Mouse (Mus musculus) forebrain, embryonic 13.5 days (tissue): ENCODE measurements around the gene Ppfia2. TPM values are rescaled to one million over a fixed set of nuclear protein-coding genes. Genes with fewer than 3 reads are reported as not detected.

Experiments used
- ATAC-seq: fragments of 200-750 bp; cut with Nextera tagmentation; 2 replicates; pipeline ENCODE4 v1.8.0; 2017
- H3K27ac ChIP-seq: fragments of 300-500 bp; sonication (generic); 2 replicates; pipeline ENCODE4 v1.5.1; 2015; ENCODE audit warnings: inconsistent platforms, mild to moderate bottlenecking, moderate library complexity
- H3K27me3 ChIP-seq: fragments of 300-500 bp; sonication (generic); 2 replicates; pipeline ENCODE4 v1.6.1; 2015; ENCODE audit warnings: mild to moderate bottlenecking, inconsistent platforms
- H3K36me3 ChIP-seq: fragments of 300-500 bp; sonication (generic); 2 replicates; pipeline ENCODE4 v1.6.1; 2015; ENCODE audit warnings: mild to moderate bottlenecking, inconsistent platforms; ENCODE audit not compliant: poor library complexity, severe bottlenecking
- H3K4me1 ChIP-seq: fragments of 300-500 bp; sonication (generic); 2 replicates; pipeline ENCODE4 v1.6.1; 2015; ENCODE audit warnings: inconsistent platforms
- H3K4me2 ChIP-seq: fragments of 300-500 bp; sonication (generic); 2 replicates; pipeline ENCODE4 v1.6.1; 2015; ENCODE audit warnings: inconsistent platforms, mild to moderate bottlenecking, moderate library complexity
- H3K4me3 ChIP-seq: fragments of 300-500 bp; sonication (generic); 2 replicates; pipeline ENCODE4 v1.5.1; 2015; ENCODE audit warnings: mild to moderate bottlenecking, inconsistent platforms
- H3K9ac ChIP-seq: fragments of 300-500 bp; sonication (generic); 2 replicates; pipeline ENCODE4 v1.6.1; 2015; ENCODE audit warnings: mild to moderate bottlenecking, inconsistent platforms
- H3K9me3 ChIP-seq: fragments of 300-500 bp; sonication (generic); replicated peaks from 2 replicates; pipeline ENCODE4 v1.6.1; 2016; ENCODE audit warnings: inconsistent platforms
- WGBS: fragments of 180-500 bp; shearing (Covaris S2); methylation state at CpG from one replicate; pipeline ENCODE4 v1.1.7; 2015; 5-methylcytosine and 5-hydroxymethylcytosine counted together
- polyA plus RNA-seq: library from polyadenylated mRNA; unstranded; fragments of >200 nt; fragmentation: Nextera tagmentation; extraction: Ambion mirVana; gene quantifications from 2 replicates; pipeline ENCODE4 v1.2.1, GENCODE M21; 2015

Ppfia2 gene
- polyA plus RNA-seq, 1 experiment from 2014 or later, result 16.2 TPM

- Histone ChIP-seq H3K27ac (no peak overlapping the region), H3K36me3 (no peaks in the 10 kb centered on the region), H3K9ac (no peak overlapping the region), H3K4me3 (no peak overlapping the region), H3K4me2 (no peak overlapping the region), H3K4me1 (no peaks in the 10 kb centered on the region), H3K9me3 (peaks cover 3% of the 10 kb centered on the region; the same call in 1 of the 2 replicates), H3K27me3 (no peaks in the 10 kb centered on the region)
- ATAC-seq, result no peak
- 65% methylated on average over 2 of the region's 2 CpGs for WGBS
These were observed 249.8 kb downstream of the Ppfia2 start for GRCm38 (mm10) chr10:106719936-106720335.

- WGBS, result 73% methylated on average over 2 of the region's 2 CpGs
- H3K9ac ChIP-seq, result no peak overlapping the region
- peak; percentile 61; the same call in 1 of the 2 replicates for ATAC-seq
- no peaks in the 10 kb centered on the region for H3K27me3 ChIP-seq
- H3K4me2 ChIP-seq, result no peak overlapping the region
- peak overlapping the region; percentile 31; the same call in 1 of the 2 replicates for H3K27ac ChIP-seq
- H3K9me3 ChIP-seq, result no peaks in the 10 kb centered on the region
- no peaks in the 10 kb centered on the region for H3K4me1 ChIP-seq
- H3K36me3 ChIP-seq, result no peaks in the 10 kb centered on the region
- no peak overlapping the region for H3K4me3 ChIP-seq
These were observed 262.1 kb downstream of the Ppfia2 start for GRCm38 (mm10) chr10:106732265-106732664.

- Histone ChIP-seq H3K4me3 (no peak overlapping the region), H3K4me2 (no peak overlapping the region), H3K27me3 (no peaks in the 10 kb centered on the region), H3K4me1 (no peaks in the 10 kb centered on the region), H3K9me3 (no peaks in the 10 kb centered on the region), H3K9ac (no peak overlapping the region), H3K36me3 (no peaks in the 10 kb centered on the region), H3K27ac (no peak overlapping the region)
- WGBS, result 69% methylated on average over 4 of the region's 4 CpGs
- ATAC-seq, result no peak
These were observed 266.3 kb downstream of the Ppfia2 start for GRCm38 (mm10) chr10:106736230-106737063.

GRCm38 (mm10) chr10:106738190-106738589, 268.1 kb downstream of the Ppfia2 start:
- WGBS, result 79% methylated on average over 3 of the region's 3 CpGs
- Histone ChIP-seq H3K4me2 (no peak overlapping the region), H3K27ac (no peak overlapping the region), H3K4me3 (no peak overlapping the region), H3K36me3 (no peaks in the 10 kb centered on the region), H3K9me3 (no peaks in the 10 kb centered on the region), H3K4me1 (no peaks in the 10 kb centered on the region), H3K9ac (no peak overlapping the region), H3K27me3 (no peaks in the 10 kb centered on the region)
- ATAC-seq, result no peak

- Histone ChIP-seq H3K9me3 (no peaks in the 10 kb centered on the region), H3K4me3 (no peak overlapping the region), H3K4me2 (no peak overlapping the region), H3K9ac (no peak overlapping the region), H3K4me1 (no peaks in the 10 kb centered on the region), H3K36me3 (no peaks in the 10 kb centered on the region), H3K27me3 (no peaks in the 10 kb centered on the region), H3K27ac (no peak overlapping the region)
- no peak for ATAC-seq
These were observed 274.8 kb downstream of the Ppfia2 start for GRCm38 (mm10) chr10:106744966-106745365.

- H3K27ac ChIP-seq, result no peak overlapping the region
- 79% methylated on average over 6 of the region's 6 CpGs for WGBS
- ATAC-seq, result no peak
- H3K9me3 ChIP-seq, result no peaks in the 10 kb centered on the region
- H3K4me1 ChIP-seq, result no peaks in the 10 kb centered on the region
- no peak overlapping the region for H3K4me3 ChIP-seq
- no peak overlapping the region for H3K9ac ChIP-seq
- no peaks in the 10 kb centered on the region for H3K36me3 ChIP-seq
- no peak overlapping the region for H3K4me2 ChIP-seq
- H3K27me3 ChIP-seq, result no peaks in the 10 kb centered on the region
These were observed 290.9 kb downstream of the Ppfia2 start for GRCm38 (mm10) chr10:106761061-106761460.

- H3K9ac ChIP-seq, result no peak overlapping the region
- H3K4me1 ChIP-seq, result no peaks in the 10 kb centered on the region
- H3K27me3 ChIP-seq, result no peaks in the 10 kb centered on the region
- 85% methylated on average over 7 of the region's 7 CpGs for WGBS
- H3K4me2 ChIP-seq, result no peak overlapping the region
- H3K27ac ChIP-seq, result no peak overlapping the region
- H3K36me3 ChIP-seq, result no peaks in the 10 kb centered on the region
- ATAC-seq, result no peak
- H3K4me3 ChIP-seq, result no peak overlapping the region
- H3K9me3 ChIP-seq, result no peaks in the 10 kb centered on the region
These were observed 293.6 kb downstream of the Ppfia2 start for GRCm38 (mm10) chr10:106763785-106764184.

GRCm38 (mm10) chr10:106775571-106775970, 305.4 kb downstream of the Ppfia2 start:
- no peak overlapping the region for H3K27ac ChIP-seq
- 0 out of 2 replicates have a peak, but pooled peaks cover 3% of the 10 kb centered on the region for H3K36me3 ChIP-seq
- no peaks in the 10 kb centered on the region for H3K9me3 ChIP-seq
- H3K4me3 ChIP-seq, result no peak overlapping the region
- H3K4me2 ChIP-seq, result no peak overlapping the region
- H3K9ac ChIP-seq, result no peak overlapping the region
- no peaks in the 10 kb centered on the region for H3K4me1 ChIP-seq
- WGBS, result 98% methylated on average over 1 of the region's 1 CpGs
- ATAC-seq, result no peak
- H3K27me3 ChIP-seq, result no peaks in the 10 kb centered on the region

GRCm38 (mm10) chr10:106815447-106815846, 345.3 kb downstream of the Ppfia2 start:
- H3K4me3 ChIP-seq, result no peak overlapping the region
- 53% methylated on average over 2 of the region's 2 CpGs for WGBS
- H3K27ac ChIP-seq, result no peak overlapping the region
- ATAC-seq, result peak; percentile 55; the same call in 1 of the 2 replicates
- H3K27me3 ChIP-seq, result no peaks in the 10 kb centered on the region
- H3K4me2 ChIP-seq, result no peak overlapping the region
- no peak overlapping the region for H3K9ac ChIP-seq
- H3K36me3 ChIP-seq, result no peaks in the 10 kb centered on the region
- H3K9me3 ChIP-seq, result no peaks in the 10 kb centered on the region
- H3K4me1 ChIP-seq, result no peaks in the 10 kb centered on the region

GRCm38 (mm10) chr10:106818381-106818780, 348.2 kb downstream of the Ppfia2 start:
- 86% methylated on average over 4 of the region's 4 CpGs for WGBS
- Histone ChIP-seq H3K9me3 (no peaks in the 10 kb centered on the region), H3K4me1 (no peaks in the 10 kb centered on the region), H3K36me3 (no peaks in the 10 kb centered on the region), H3K4me3 (no peak overlapping the region), H3K4me2 (no peak overlapping the region), H3K9ac (no peak overlapping the region), H3K27me3 (no peaks in the 10 kb centered on the region), H3K27ac (no peak overlapping the region)
- ATAC-seq, result no peak

- H3K36me3 ChIP-seq, result no peaks in the 10 kb centered on the region
- no peak overlapping the region for H3K4me2 ChIP-seq
- no peak overlapping the region for H3K9ac ChIP-seq
- ATAC-seq, result no peak
- no peak overlapping the region for H3K27ac ChIP-seq
- H3K27me3 ChIP-seq, result no peaks in the 10 kb centered on the region
- H3K4me3 ChIP-seq, result no peak overlapping the region
- no peaks in the 10 kb centered on the region for H3K4me1 ChIP-seq
- WGBS, result 95% methylated on average over 1 of the region's 1 CpGs
- H3K9me3 ChIP-seq, result no peaks in the 10 kb centered on the region
These were observed 354.1 kb downstream of the Ppfia2 start for GRCm38 (mm10) chr10:106824215-106824614.

GRCm38 (mm10) chr10:106838476-106838875, 368.3 kb downstream of the Ppfia2 start:
- Histone ChIP-seq H3K27ac (no peak overlapping the region), H3K4me2 (no peak overlapping the region), H3K9me3 (no peaks in the 10 kb centered on the region), H3K36me3 (no peaks in the 10 kb centered on the region), H3K27me3 (no peaks in the 10 kb centered on the region), H3K4me3 (no peak overlapping the region), H3K9ac (no peak overlapping the region), H3K4me1 (no peaks in the 10 kb centered on the region)
- WGBS, result 88% methylated on average over 1 of the region's 1 CpGs
- ATAC-seq, result no peak

- Histone ChIP-seq H3K9ac (no peak overlapping the region), H3K9me3 (no peaks in the 10 kb centered on the region), H3K27me3 (no peaks in the 10 kb centered on the region), H3K4me3 (no peak overlapping the region), H3K36me3 (no peaks in the 10 kb centered on the region), H3K4me2 (no peak overlapping the region), H3K27ac (no peak overlapping the region), H3K4me1 (no peaks in the 10 kb centered on the region)
- 86% methylated on average over 6 of the region's 6 CpGs for WGBS
- no peak for ATAC-seq
These were observed 388.0 kb downstream of the Ppfia2 start for GRCm38 (mm10) chr10:106858106-106858505.
